Mouse (Mus musculus) stomach, embryonic 16.5 days (tissue): ENCODE measurements around the gene Tmem121. TPM values are rescaled to one million over a fixed set of nuclear protein-coding genes. Genes with fewer than 3 reads are reported as not detected.

Source experiments
- ATAC-seq: fragments of 200-750 bp; cut with Nextera tagmentation; 2 replicates; pipeline ENCODE4 v1.8.0; 2017; ENCODE audit warnings: moderate number of reproducible peaks, moderate TSS enrichment; ENCODE audit not compliant: insufficient read depth, low FRiP score
- H3K27ac ChIP-seq: fragments of 300-500 bp; sonication (generic); 2 replicates; pipeline ENCODE4 v1.5.1; 2014; ENCODE audit warnings: low read length
- H3K27me3 ChIP-seq: fragments of 300-500 bp; sonication (generic); 2 replicates; pipeline ENCODE4 v1.6.1; 2014; ENCODE audit warnings: low read length, control low read depth, mixed read lengths; ENCODE audit not compliant: control insufficient read depth, insufficient read depth
- H3K36me3 ChIP-seq: fragments of 300-500 bp; sonication (generic); 2 replicates; pipeline ENCODE4 v1.6.1; 2014; ENCODE audit warnings: low read length; ENCODE audit not compliant: control insufficient read depth, insufficient read depth
- H3K4me1 ChIP-seq: fragments of 300-500 bp; sonication (generic); 2 replicates; pipeline ENCODE4 v1.6.1; 2014; ENCODE audit warnings: low read length, control low read depth, mixed read lengths; ENCODE audit not compliant: control insufficient read depth, insufficient read depth
- H3K4me2 ChIP-seq: fragments of 300-500 bp; sonication (generic); 2 replicates; pipeline ENCODE4 v1.6.1; 2014; ENCODE audit warnings: low read depth, low read length, mixed read lengths
- H3K4me3 ChIP-seq: fragments of 300-500 bp; sonication (generic); replicated peaks from 2 replicates; pipeline ENCODE4 v1.5.1; 2014; ENCODE audit warnings: mild to moderate bottlenecking, low read length
- H3K9ac ChIP-seq: fragments of 300-500 bp; sonication (generic); 2 replicates; pipeline ENCODE4 v1.6.1; 2014; ENCODE audit warnings: low read length
- H3K9me3 ChIP-seq: fragments of 300-500 bp; sonication (generic); replicated peaks from 2 replicates; pipeline ENCODE4 v1.6.1; 2016; ENCODE audit warnings: low read length, control low read depth; ENCODE audit not compliant: control insufficient read depth
- WGBS: fragments of 180-500 bp; shearing (Covaris S2); extraction: QIAGEN DNeasy Blood & Tissue Kit; methylation state at CpG from one replicate; pipeline ENCODE4 v1.1.7; 2014; 5-methylcytosine and 5-hydroxymethylcytosine counted together
- polyA plus RNA-seq: library from polyadenylated mRNA; unstranded; fragments of >200 nt; fragmentation: Nextera tagmentation; extraction: Ambion mirVana; gene quantifications from 2 replicates; pipeline ENCODE4 v1.2.1, GENCODE M21; 2015

Gene Tmem121
- 4.6 and 6.5 TPM in 2 replicates for polyA plus RNA-seq

GRCm38 (mm10) chr12:113185442-113186291 is at the start of gene Tmem121:
Tmem121 (plus strand) TSS chr12:113185930.
- peaks cover 20% of the 10 kb centered on the region for H3K4me1 ChIP-seq
- WGBS, result 2% methylated on average over 62 of the region's 63 CpGs
- H3K4me3 ChIP-seq, result peak within 1 kb of the TSS; percentile 66
- no peak within 1 kb of the TSS for H3K27ac ChIP-seq
- peak; percentile 41; the same call in 1 of the 2 replicates for ATAC-seq
- H3K27me3 ChIP-seq, result peaks cover 21% of the 10 kb centered on the region
- H3K36me3 ChIP-seq, result 0 out of 2 replicates have a peak, but pooled peaks cover 7% of the 10 kb centered on the region
- peak within 1 kb of the TSS; percentile 87 for H3K4me2 ChIP-seq
- no peaks in the 10 kb centered on the region for H3K9me3 ChIP-seq
- H3K9ac ChIP-seq, result peak within 1 kb of the TSS; percentile 73

GRCm38 (mm10) chr12:113136492-113137020 is 49.2 kb upstream of the Tmem121 start:
- Histone ChIP-seq H3K27me3 (no peaks in the 10 kb centered on the region), H3K36me3 (peaks cover 32% of the 10 kb centered on the region), H3K27ac (no peak overlapping the region), H3K4me1 (peaks cover 25% of the 10 kb centered on the region), H3K4me2 (no peak overlapping the region), H3K9ac (no peak overlapping the region), H3K4me3 (no peak overlapping the region), H3K9me3 (no peaks in the 10 kb centered on the region)
- ATAC-seq, result no peak
- WGBS, result 79% methylated on average over 17 of the region's 17 CpGs

GRCm38 (mm10) chr12:113137260-113138213 is 48.2 kb upstream of the Tmem121 start:
- Histone ChIP-seq H3K4me2 (no peak overlapping the region), H3K27ac (no peak overlapping the region), H3K9me3 (no peaks in the 10 kb centered on the region), H3K4me3 (no peak overlapping the region), H3K36me3 (peaks cover 27% of the 10 kb centered on the region), H3K9ac (no peak overlapping the region), H3K27me3 (no peaks in the 10 kb centered on the region), H3K4me1 (peaks cover 34% of the 10 kb centered on the region)
- 84% methylated on average over 18 of the region's 18 CpGs for WGBS
- no peak for ATAC-seq

GRCm38 (mm10) chr12:113138291-113138690 is 47.4 kb upstream of the Tmem121 start:
- no peak overlapping the region for H3K4me3 ChIP-seq
- peaks cover 24% of the 10 kb centered on the region for H3K36me3 ChIP-seq
- no peak overlapping the region for H3K27ac ChIP-seq
- peaks cover 37% of the 10 kb centered on the region for H3K4me1 ChIP-seq
- H3K9me3 ChIP-seq, result no peaks in the 10 kb centered on the region
- ATAC-seq, result no peak
- H3K9ac ChIP-seq, result no peak overlapping the region
- WGBS, result 73% methylated on average over 6 of the region's 6 CpGs
- H3K27me3 ChIP-seq, result no peaks in the 10 kb centered on the region
- H3K4me2 ChIP-seq, result no peak overlapping the region

GRCm38 (mm10) chr12:113138901-113139864 is 46.5 kb upstream of the Tmem121 start:
- Histone ChIP-seq H3K4me1 (peaks cover 34% of the 10 kb centered on the region), H3K27me3 (no peaks in the 10 kb centered on the region), H3K9ac (no peak overlapping the region), H3K4me2 (peak overlapping the region; percentile 78), H3K4me3 (peak overlapping the region; percentile 60), H3K9me3 (no peaks in the 10 kb centered on the region), H3K27ac (no peak overlapping the region), H3K36me3 (peaks cover 22% of the 10 kb centered on the region)
- WGBS, result 43% methylated on average over 11 of the region's 11 CpGs
- no peak for ATAC-seq

GRCm38 (mm10) chr12:113139908-113140615 is 45.7 kb upstream of the Tmem121 start, which contains the start of gene Crip2:
Crip2 (plus strand) TSS chr12:113140236.
- H3K27ac ChIP-seq, result peak within 1 kb of the TSS; percentile 79
- under 1% methylated on average over 67 of the region's 68 CpGs for whole genome bisulfite sequencing
- H3K4me1 ChIP-seq, result peaks cover 34% of the 10 kb centered on the region
- H3K9me3 ChIP-seq, result no peaks in the 10 kb centered on the region
- peak within 1 kb of the TSS; percentile 78 for H3K4me2 ChIP-seq
- peak; percentile 88 for ATAC-seq
- H3K9ac ChIP-seq, result peak within 1 kb of the TSS; percentile 72
- peaks cover 15% of the 10 kb centered on the region for H3K36me3 ChIP-seq
- peak within 1 kb of the TSS; percentile 60 for H3K4me3 ChIP-seq
- no peaks in the 10 kb centered on the region for H3K27me3 ChIP-seq

GRCm38 (mm10) chr12:113140616-113141411 is 44.9 kb upstream of the Tmem121 start:
- Histone ChIP-seq H3K9me3 (no peaks in the 10 kb centered on the region), H3K4me2 (peak overlapping the region; percentile 78), H3K27ac (peak overlapping the region; percentile 79), H3K9ac (peak overlapping the region; percentile 72), H3K36me3 (peaks cover 9% of the 10 kb centered on the region; the same call in 1 of the 2 replicates), H3K4me1 (peaks cover 34% of the 10 kb centered on the region), H3K4me3 (peak overlapping the region; percentile 60), H3K27me3 (no peaks in the 10 kb centered on the region)
- 5% methylated on average over 49 of the region's 49 CpGs for WGBS
- ATAC-seq, result no peak
